Mouse (Mus musculus): ENCODE measurements around the gene Wnt9b.
A peak's percentile ranks its signal among the peaks of the same experiment; 100 is the strongest.
"Not testable (repeated sequence)": the region's sequence is repeated elsewhere in the genome, so short reads cannot be mapped to it uniquely, and the experiment has no call there.

Wnt9b gene

DNA sequence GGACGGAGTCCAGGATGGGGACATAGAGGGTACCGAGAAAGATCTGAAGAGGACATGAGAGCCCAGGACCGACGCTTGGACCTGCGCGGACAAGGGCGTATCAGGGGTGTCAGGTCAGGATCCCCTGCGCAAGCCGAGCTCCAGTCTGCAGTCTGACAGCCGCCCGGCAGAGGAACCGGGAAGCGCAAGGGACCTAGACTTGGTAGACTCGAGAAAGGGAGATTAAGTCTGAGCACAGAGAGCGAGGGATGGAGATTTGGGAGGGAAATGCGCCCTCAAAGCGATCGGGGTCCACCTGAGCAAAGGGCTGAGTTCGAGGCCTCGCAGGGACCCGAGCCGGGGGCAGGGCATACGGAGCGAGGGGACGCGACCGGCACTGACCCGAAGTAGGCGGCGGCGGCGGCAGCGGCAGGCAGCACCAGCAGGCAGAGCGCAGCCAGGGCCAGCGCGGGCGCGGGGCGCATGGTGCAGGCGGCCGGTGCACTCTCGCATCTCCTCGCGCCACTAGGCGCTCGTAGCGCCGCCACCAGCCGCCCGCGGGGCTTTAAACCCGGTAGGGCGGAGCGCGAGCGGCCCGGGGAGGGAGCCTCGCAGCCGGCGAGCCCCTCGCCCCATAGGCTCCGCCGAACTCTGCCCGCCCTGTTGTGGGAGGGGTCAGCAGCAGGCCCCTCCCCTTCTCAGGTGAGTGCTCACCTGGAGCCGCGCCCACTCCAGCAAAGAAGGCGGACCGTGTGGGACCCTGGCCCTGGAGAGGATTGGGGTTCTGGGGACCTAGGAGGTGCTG, at the start of gene Wnt9b:
Gene Wnt9b, minus strand, starts transcription at position 516 of the 784 bp plus-strand sequence.
- DNase-seq (ENCODE audit: extremely low spot score) = peak; percentile 62

DNA sequence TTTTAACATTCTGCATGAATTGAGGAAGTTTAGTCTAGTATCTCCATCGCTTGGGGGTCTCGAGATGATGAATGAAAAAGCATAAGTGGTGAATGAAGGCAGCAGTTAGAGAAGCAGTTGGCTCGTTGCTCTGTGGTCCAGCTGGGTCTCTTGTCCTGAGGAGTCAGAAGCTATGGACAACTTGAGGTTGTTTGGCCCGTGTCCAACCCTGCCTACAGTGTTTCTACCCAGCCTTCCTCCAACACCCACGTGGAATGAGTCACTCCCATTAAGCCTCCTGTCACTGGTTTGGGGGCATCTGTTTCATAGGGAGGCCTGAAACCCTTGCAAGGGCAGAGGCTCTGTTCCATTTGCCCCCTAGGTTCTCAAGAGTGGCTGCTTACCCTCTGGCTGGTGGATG, 40.3 kb upstream of the Wnt9b start:
- DNase-seq (ENCODE audit: extremely low spot score) = no peak

DNA sequence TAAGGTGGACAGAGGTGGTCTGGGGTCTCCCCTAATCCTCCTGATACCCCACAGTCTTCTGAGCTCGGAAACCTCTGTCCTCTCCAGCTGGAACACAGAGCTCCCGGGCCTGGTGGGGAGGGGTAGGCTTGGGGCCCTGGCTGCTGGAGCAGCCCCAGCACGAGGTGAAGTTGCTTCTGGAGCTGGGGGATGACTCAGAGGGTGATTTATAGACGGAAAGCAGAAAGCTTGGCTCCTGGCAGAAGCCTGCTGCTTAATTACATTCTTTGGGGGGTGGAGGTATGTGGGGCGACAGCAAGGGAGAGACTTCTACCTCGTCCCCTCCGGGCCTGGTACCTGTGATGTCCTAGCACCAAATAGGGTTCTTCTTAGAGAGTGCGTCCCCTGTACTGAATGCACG, 30.5 kb upstream of the Wnt9b start:
- DNase-seq (ENCODE audit: extremely low spot score) = no peak

DNA sequence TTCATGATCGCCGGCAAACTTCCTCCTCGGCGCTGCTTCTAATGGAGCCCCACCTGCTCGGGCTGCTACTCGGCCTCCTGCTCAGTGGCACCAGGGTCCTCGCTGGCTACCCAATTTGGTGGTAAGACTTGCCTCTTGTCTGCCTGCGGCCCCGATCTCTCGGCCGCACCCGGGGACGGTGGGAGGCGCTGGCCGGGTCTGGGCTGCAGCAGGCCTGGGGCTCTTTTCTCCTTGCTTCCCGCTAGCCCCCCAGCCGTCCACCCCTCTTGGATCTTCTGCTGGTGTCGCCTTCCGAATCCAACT, 24.6 kb upstream of the Wnt9b start:
- peak; percentile 70 for DNase-seq (ENCODE audit: extremely low spot score)

DNA sequence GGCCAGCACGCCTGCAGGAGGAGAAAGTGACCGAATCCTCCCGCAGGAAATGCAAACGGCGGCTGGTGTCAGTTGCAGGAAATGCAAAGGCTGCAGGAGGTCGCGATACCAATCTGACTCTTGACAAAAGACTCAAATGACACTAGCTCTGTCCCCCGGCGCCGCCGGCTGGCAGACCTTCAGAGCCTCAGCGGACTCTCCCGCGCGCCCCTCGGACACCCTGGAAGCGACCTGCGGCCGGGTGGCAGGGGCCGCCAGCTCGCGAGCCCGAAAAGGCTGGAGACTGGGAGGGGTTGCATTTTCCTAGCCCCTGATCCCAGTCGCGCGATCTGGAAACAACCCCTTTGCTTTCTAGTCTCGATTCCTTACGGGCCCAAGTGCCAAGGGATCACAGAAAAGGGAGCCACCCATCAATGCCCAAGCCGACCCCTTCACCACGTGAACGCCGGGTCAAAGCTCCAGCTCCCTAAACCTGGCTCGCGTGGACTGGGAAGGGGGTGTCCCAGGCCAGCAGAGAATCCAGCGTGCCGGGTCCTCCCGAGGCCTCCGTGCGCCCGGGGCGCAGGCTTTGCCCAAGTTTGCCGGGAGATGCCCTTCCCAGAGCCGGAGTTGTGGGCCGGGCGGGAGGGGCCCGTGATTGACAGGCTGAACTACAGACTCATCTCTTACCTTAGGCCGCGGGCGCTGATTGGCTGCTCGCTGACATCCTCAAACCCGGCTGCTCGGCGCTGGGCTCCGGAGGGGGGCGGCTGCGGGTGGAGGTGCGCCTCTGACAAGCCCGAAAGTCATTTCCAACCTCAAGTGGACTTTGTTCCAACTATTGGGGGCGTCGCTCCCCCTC, 24.0 kb upstream of the Wnt9b start, which contains the start of gene Wnt3:
Gene Wnt3, plus strand, starts transcription at position 764 of the 841 bp plus-strand sequence.
- peak; percentile 61 for DNase-seq (ENCODE audit: extremely low spot score)

GRCm38 (mm10) chr11:103772505-103773386, 23.1 kb upstream of the Wnt9b start:
- peak; percentile 42 for DNase-seq (ENCODE audit: extremely low spot score)

DNA sequence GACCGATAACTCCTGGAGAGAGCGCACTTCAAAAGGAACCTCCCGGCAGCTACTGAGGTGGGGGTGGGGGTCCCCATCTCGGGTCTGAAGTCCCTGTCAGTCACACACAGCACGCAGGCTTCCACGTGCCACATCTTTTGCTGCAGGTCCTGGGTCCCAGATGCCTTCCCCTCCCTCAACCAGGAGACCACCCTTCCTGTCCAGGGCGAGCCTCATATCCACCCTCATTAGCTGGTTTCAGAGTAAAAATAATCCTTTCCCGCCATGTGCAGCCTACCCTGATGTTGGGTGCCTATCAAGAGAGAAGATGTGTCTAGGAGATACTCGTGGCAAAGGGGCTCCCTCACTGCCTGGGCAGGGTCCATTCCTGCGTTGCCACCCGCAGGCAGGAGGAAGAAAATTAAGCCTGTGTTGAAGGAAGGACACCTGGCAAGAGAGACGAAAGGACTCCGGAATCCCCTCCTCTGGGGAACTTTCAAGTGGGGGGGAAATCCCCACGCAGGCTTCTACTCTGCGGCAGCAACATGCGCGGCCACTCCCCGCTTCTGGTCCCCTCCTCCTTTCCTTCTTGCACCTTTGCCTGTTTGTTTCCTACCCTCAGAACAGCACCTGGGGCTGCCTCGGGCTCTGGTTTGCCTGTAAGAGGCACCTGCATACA, 21.7 kb upstream of the Wnt9b start:
- no peak for DNase-seq (ENCODE audit: extremely low spot score)

DNA sequence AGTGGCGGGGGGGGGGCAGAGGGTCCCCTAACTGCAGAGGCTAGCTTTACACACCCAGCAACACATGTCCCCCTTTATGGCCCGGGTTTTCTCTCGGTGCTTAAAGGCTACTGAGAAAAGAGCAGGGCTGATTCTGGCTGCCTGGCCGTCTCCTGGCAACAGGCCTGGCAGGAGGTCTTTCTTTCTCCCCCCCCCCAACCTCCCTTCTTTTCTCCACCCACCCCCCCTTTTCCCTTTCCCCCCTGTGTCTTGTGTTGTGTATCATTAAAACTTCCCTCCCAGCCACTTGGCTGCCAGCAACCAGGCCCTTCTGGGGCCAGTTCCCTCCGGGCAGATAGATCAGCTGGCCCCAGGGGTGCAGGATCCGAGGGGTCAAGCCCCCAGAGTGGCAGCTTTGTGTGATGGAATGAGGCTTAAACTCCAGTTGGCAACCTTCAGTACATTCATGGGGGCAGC, 16.0 kb upstream of the Wnt9b start:
- DNase-seq (ENCODE audit: extremely low spot score) = peak; percentile 61

DNA sequence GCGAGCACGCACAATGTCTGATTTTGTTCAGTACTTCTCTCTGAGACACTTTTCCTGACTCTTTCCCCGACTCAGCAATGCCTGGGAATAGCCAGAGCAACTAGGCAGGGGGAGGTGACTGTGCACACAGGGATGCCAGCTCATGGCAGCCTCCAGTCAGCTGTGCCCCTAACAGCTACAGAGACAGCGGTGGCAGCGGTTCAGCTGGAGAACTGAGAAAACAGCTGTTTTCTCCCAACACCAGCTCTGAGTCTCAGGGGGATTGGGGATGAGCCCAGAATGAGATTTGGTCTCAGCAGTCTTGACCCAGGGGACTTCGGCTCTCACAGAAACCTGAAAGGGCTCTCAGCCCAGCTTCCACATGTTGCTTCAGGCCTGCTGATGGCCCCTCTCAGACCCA, 15.0 kb upstream of the Wnt9b start:
- no peak for DNase-seq (ENCODE audit: extremely low spot score)

DNA sequence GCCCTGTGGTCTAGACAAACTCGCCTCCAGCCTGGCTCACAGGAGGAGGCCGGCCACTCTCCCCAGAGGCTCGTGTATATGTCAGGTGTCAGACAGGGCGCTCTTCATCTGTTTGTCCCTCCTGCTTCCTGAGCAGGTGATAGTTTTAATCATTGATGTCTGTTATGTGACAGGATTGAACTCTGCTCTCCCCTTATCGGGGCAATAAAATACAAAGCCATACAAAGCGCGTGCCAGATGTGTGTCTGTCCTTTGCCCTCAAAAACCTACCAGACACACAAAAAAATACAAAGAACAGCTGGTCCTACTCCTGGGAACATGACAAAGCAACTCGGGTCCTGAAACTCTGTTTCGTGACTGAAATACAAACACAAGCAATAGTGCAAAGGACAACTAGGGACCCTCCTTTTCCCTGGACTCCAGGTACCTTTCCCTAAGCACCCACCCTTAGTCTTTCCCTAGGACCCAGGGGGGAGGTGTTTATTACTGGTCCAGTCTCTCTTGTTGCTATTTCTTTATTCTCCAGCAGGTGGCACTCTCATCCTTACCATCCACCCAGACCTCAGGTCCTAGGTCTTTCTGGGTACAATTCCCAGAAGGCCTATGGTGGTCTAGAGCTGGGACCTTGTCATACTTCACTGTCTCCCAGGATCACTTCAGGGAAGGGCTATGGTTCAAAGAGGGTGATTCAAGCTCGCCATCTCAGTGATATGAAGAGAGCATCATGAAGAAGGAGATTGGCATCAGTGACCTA, 14.0 kb upstream of the Wnt9b start:
- peak; percentile 71 for DNase-seq (ENCODE audit: extremely low spot score)

GRCm38 (mm10) chr11:103760891-103761290, 11.3 kb upstream of the Wnt9b start:
- DNase-seq (ENCODE audit: extremely low spot score) = not testable (repeated sequence)

DNA sequence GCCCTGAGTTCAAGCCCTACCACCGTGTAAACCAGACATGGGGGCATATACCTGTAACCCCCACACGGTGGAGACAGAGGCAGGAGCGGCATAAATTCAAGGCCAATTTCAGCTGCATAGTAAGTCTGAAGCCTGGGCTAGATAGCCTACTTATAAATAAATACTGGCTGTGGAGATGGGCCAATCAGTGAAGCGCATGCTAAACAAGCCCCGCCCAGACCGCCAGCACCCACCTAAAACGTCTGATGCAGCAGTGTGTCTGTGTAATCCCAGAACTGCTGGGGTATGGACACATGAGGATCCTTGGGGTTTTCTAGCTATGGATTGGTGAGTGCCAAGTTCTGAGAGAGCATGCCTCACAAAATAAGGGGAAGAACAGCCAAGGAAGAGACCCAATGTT, 10.5 kb upstream of the Wnt9b start:
- no peak for DNase-seq (ENCODE audit: extremely low spot score)

DNA sequence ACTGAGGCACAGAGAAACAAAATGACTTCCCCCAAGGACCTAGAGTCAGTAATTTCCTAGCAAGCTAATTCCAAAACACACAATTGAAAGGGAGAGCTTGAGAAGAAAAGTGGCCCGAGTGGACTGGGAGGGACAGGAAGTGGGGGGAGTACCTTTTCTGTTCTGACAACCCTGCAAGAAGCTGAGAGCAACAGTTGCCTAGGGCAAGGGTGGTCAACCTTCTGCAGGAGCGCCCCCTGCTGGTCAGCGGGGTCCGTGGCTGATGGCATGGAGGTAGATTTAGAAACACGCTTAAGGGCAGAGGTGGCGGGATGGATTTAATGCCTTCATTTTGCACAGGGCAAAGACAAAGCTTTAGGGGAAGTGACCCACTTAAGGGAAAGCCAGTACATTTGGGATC, 9.1 kb upstream of the Wnt9b start:
- peak; percentile 80 for DNase-seq (ENCODE audit: extremely low spot score)

GRCm38 (mm10) chr11:103758054-103758453, 8.4 kb upstream of the Wnt9b start:
- DNase-seq (ENCODE audit: extremely low spot score) = no peak

GRCm38 (mm10) chr11:103750612-103751011, 991 bp upstream of the Wnt9b start:
- no peak for DNase-seq (ENCODE audit: extremely low spot score)

DNA sequence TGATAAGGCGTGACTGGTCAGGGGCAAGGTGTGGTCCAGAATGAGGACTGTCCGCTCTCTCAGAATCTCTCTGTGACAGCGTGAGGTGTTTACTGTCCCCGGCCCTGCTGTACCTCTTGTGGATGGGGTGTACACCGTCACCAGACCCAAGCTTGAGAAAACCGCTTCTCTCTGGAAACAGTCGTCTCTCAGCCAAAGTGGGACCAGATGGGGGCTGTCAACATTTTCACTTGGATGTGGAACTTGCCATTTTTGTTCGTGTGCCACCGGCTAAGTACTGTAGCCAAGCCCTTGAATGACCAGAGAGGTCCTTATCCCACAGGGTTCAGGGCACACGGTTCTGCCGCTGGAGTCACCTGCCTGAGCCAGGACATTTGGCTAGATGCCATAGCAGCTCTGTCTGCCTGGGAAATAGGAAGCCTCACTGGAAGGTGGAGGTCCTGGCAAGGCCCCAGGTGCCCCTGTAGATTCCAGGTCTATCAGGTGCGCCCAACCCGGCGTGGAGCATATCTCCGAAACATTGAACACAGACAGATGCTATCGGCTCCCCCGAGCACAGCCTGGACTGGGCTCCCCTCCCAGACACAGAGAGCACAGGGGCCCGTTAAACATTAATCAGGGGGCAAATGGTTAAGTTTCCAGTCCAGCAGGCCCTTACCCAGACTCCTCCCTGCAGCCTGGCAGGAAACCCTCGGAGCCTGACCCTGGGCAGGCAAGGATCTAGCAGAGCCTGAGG, 14.4 kb downstream of the Wnt9b start:
- no peak for DNase-seq (ENCODE audit: extremely low spot score)

DNA sequence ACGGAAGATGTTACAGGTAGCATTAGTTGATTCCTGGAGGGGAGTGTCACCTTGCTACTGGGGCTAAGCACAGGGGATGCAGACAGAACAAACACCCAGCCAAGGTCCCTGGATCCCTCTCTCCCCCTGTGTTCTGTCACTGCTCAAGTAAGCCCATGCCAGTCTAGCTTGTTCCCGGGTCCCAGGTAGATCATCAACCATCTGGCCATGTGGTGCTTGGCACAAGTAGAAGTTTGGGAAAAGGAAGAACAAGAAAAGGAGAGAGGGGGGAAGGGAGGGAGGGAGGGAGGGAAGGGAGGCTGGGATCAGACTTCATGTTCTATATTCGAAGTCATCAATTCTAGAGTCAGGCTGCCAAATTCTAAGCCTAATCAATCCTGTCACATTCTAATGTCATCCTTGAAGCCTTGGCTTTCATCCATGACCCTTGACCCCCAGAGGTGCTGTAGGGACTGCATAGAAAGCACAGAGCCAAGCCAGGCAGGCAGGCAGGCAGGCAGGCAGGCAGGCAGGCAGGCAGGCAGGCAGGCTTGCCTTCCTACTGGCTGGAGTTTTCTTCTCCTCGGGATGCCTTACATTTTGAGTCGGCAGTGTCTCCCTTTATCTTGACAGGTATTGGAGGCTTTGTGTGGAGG, 15.1 kb downstream of the Wnt9b start:
- DNase-seq (ENCODE audit: extremely low spot score) = no peak

DNA sequence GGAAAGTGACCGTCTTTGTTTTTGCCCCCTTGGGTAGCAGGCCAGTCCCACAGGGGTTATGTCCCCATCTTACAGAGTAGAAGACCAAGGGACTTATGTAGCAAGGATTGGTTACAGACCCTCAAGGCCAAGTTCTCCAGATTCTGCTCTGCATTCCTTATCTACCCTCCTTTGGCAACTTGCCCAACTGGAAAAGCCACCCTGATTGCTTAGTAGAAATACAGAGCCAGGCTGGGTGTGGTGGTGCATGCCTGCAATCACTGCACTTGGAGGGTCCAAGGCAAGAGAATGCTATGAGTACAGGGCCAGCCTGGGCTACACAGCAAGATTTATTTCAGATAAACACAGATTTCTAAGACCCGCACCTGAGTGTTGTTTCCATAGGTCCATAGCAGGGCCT, 15.7 kb downstream of the Wnt9b start:
- DNase-seq (ENCODE audit: extremely low spot score) = no peak

DNA sequence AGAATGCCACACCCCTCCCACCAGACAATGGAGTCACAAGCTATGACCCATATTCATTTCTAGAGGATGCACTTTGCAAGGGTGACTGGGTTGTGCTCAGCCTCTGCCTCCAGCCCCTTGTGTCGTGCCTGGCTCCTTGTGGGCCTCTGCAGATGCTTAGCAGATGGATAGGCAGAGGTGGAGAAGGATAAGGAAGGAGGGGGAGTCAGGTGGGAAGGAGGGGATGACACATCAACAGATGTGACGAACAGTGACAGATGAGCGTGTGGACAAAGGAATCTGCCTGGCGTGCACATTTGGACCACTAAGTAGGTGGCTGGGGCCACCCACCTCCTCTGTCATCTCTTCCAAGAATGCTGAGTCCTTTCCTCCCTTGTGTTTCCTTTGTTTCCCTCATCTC, 16.6 kb downstream of the Wnt9b start:
- no peak for DNase-seq (ENCODE audit: extremely low spot score)

GRCm38 (mm10) chr11:103732306-103732705, 17.3 kb downstream of the Wnt9b start:
- no peak for DNase-seq (ENCODE audit: extremely low spot score)

Data from embryo, embryonic 9.5 days (tissue).